Mouse (Mus musculus) liver, postnatal 0 days (tissue): ENCODE measurements around the gene Ptpn5.

ENCODE experiments used
- CTCF ChIP-seq: sonication (generic); IDR thresholded peaks from 2 replicates; pipeline ENCODE4 v1.5.1; 2016; ENCODE audit warnings: antibody characterized with exemption, low read depth
- EP300 ChIP-seq: IDR thresholded peaks from 2 replicates; pipeline ENCODE4 v1.6.1; 2016; ENCODE audit warnings: antibody characterized with exemption, low read depth, mild to moderate bottlenecking

DNA sequence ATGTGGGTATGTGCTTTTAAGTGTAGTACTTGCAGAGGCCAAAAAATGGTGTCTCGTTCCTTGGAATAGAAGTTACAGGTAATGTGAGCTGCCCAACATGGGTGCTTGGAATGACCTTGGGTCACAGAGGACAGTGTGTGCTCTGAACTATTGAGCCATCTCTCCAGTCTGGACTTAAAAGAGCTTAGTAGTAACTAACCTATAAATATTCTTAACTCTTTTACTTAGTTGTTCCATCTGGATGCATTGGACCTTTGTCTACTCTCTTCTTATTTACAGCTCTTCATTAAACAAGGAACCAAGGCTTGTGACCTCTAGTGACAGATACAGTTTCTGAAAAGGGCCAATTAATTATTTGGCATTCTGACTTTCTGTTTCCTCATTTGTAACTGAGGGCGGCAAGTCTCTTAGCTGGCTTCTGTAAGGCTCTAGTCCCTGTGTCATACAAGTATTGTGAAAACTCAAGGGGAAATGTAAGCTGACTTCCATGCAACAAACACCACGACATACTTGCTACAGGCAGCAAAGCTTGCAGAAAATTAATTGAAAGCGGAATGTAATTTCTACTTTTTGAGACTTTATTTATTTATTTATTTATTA lies 98.6 kb downstream of the Ptpn5 start:
- no peak for TF ChIP-seq EP300
- TF ChIP-seq CTCF, result no peak
